Mouse (Mus musculus) liver, embryonic 18 days (tissue): ENCODE results near the gene Spag4. TPM values are rescaled to one million over a fixed set of nuclear protein-coding genes. Genes with fewer than 3 reads are reported as not detected.

Source experiments
- polyA plus RNA-seq: library from polyadenylated mRNA; depleted of rRNA; stranded (reverse); fragments of >200 nt; gene quantifications from 2 replicates; pipeline ENCODE4 v1.2.3, GENCODE M21; 2012; rRNA removed

Gene Spag4
- polyA plus RNA-seq = 0.74 and 1.1 TPM in 2 replicates

GRCm38 (mm10) chr2:156065099-156066041 lies at the start of gene Spag4:
Gene Spag4, plus strand, starts transcription at chr2:156065175.

GRCm38 (mm10) chr2:156052816-156053215 lies 12.2 kb upstream of the Spag4 start, which contains the start of gene Fer1l4:
Gene Fer1l4, minus strand, starts transcription at chr2:156052947.

GRCm38 (mm10) chr2:156111358-156112079 lies 46.5 kb downstream of the Spag4 start, which contains the start of the genes Cpne1 and Rbm12:
Gene Cpne1, minus strand, starts transcription at chr2:156111965.
Gene Rbm12, minus strand, starts transcription at chr2:156111978.

Other genes starting within 250 kb of the Spag4 start
- 6.0 and 6.2 TPM in 2 replicates for gene BC029722, start 245.7 kb upstream of the Spag4 start, polyA plus RNA-seq
- gene Eif6, start 238.2 kb upstream of the Spag4 start, polyA plus RNA-seq = 50.1 and 53.1 TPM in 2 replicates
- gene Fam83c, start 230.3 kb upstream of the Spag4 start, polyA plus RNA-seq = under 0.01 and 0.01 TPM in 2 replicates
- gene Uqcc1, start 134.9 kb upstream of the Spag4 start, polyA plus RNA-seq = 21.3 and 23.4 TPM in 2 replicates
- gene Gm15557, start 124.4 kb upstream of the Spag4 start, polyA plus RNA-seq = not detected in 2 replicates
- not detected in 2 replicates for gene Gdf5, start 119.8 kb upstream of the Spag4 start, polyA plus RNA-seq
- gene Cep250, start 108.7 kb upstream of the Spag4 start, polyA plus RNA-seq = 4.7 and 5.3 TPM in 2 replicates
- gene 6430550D23Rik, start 57.2 kb upstream of the Spag4 start, polyA plus RNA-seq = 2.0 and 2.2 TPM in 2 replicates
- 76.4 and 78.4 TPM in 2 replicates for gene Ergic3, start 57.1 kb upstream of the Spag4 start, polyA plus RNA-seq
- gene Fer1l4, start 12.2 kb upstream of the Spag4 start, polyA plus RNA-seq = 0.02 TPM in 1 of 2 replicates, not detected in the other
- 13.5 and 15.5 TPM in 2 replicates for gene Cpne1, start 46.8 kb downstream of the Spag4 start, polyA plus RNA-seq
- gene Rbm12, start 46.8 kb downstream of the Spag4 start, polyA plus RNA-seq = 2.6 and 3.1 TPM in 2 replicates
- gene Gm28036, start 61.9 kb downstream of the Spag4 start, polyA plus RNA-seq = 1.8 and 2.0 TPM in 2 replicates
- gene Romo1, start 78.9 kb downstream of the Spag4 start, polyA plus RNA-seq = 211 and 226 TPM in 2 replicates
- gene Nfs1, start 79.0 kb downstream of the Spag4 start, polyA plus RNA-seq = 38.9 and 45.3 TPM in 2 replicates
- gene Rbm39, start 115.1 kb downstream of the Spag4 start, polyA plus RNA-seq = 74.7 and 78.9 TPM in 2 replicates
- gene Phf20, start 131.3 kb downstream of the Spag4 start, polyA plus RNA-seq = 2.4 and 3.0 TPM in 2 replicates
- 0.47 and 0.53 TPM in 2 replicates for gene Cnbd2, start 247.1 kb downstream of the Spag4 start, polyA plus RNA-seq
- gene Scand1, start 247.5 kb downstream of the Spag4 start, polyA plus RNA-seq = 43.8 and 49.5 TPM in 2 replicates